Mouse (Mus musculus): ENCODE measurements around the gene Iqgap1. TPM values are rescaled to one million over a fixed set of nuclear protein-coding genes. Genes with fewer than 3 reads are reported as not detected.

Iqgap1 gene
- polyA plus RNA-seq, 1 experiment from 2014 or later: 28.0 TPM

DNA sequence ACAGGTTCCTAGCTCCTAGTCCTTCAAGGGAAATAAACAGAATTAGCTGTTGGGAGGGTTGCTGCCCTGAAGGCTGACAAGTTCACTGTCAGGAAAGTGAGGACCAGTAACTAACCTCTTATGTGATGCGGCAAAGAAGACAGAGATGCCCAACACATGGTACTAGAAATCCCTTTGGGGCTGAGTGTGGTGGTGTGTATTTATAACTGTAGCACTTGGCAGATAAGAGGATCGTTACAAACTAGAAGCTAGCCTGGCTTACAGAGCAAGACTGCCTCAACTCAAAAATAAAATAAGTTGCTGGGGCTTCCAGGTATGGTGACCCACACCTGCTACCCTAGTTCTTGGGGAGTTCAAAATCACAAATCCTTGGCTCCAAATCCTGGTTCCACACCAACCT, 23.5 kb upstream of the Iqgap1 start:
- no peaks in the 10 kb centered on the region for H3K4me1 ChIP-seq (replicated peaks; ENCODE audit: control insufficient read depth, insufficient read depth, low read length)
- no peak overlapping the region for H3K27ac ChIP-seq (ENCODE audit: low read depth, low read length)
- DNase-seq (ENCODE audit: low spot score) (no peak), ATAC-seq (replicated peaks; ENCODE audit: low FRiP score) (no peak)
- H3K4me2 ChIP-seq (ENCODE audit: low read depth, low read length, severe bottlenecking): no peak overlapping the region
- H3K4me3 ChIP-seq (ENCODE audit: low read depth, low read length): no peak overlapping the region
- H3K9ac ChIP-seq (ENCODE audit: low read length): no peak overlapping the region
- H3K9me3 ChIP-seq (ENCODE audit: control insufficient read depth, low read length): no peaks in the 10 kb centered on the region
- H3K36me3 ChIP-seq (ENCODE audit: control insufficient read depth, insufficient read depth, low read length): no peaks in the 10 kb centered on the region
- WGBS: 93% methylated on average over 2 of the region's 2 CpGs
- no peaks in the 10 kb centered on the region for H3K27me3 ChIP-seq (ENCODE audit: control insufficient read depth, insufficient read depth, low read length)

GRCm38 (mm10) chr7:80846709-80847108, 20.9 kb upstream of the Iqgap1 start:
- Histone ChIP-seq H3K9ac (ENCODE audit: low read length) (no peak overlapping the region), H3K27ac (ENCODE audit: low read depth, low read length) (no peak overlapping the region), H3K27me3 (ENCODE audit: control insufficient read depth, insufficient read depth, low read length) (no peaks in the 10 kb centered on the region), H3K4me1 (replicated peaks; ENCODE audit: control insufficient read depth, insufficient read depth, low read length) (no peaks in the 10 kb centered on the region), H3K9me3 (ENCODE audit: control insufficient read depth, low read length) (no peaks in the 10 kb centered on the region), H3K4me2 (ENCODE audit: low read depth, low read length, severe bottlenecking) (no peak overlapping the region), H3K4me3 (ENCODE audit: low read depth, low read length) (no peak overlapping the region), H3K36me3 (ENCODE audit: control insufficient read depth, insufficient read depth, low read length) (no peaks in the 10 kb centered on the region)
- WGBS: 90% methylated on average over 5 of the region's 5 CpGs
- DNase-seq (ENCODE audit: low spot score): no peak
- ATAC-seq (replicated peaks; ENCODE audit: low FRiP score): no peak

- H3K9me3 ChIP-seq (ENCODE audit: control insufficient read depth, low read length): no peaks in the 10 kb centered on the region
- 90% methylated on average over 10 of the region's 10 CpGs for WGBS
- ATAC-seq (replicated peaks; ENCODE audit: low FRiP score): no peak
Observed at GRCm38 (mm10) chr7:80846280-80846678, 20.5 kb upstream of the Iqgap1 start.

DNA sequence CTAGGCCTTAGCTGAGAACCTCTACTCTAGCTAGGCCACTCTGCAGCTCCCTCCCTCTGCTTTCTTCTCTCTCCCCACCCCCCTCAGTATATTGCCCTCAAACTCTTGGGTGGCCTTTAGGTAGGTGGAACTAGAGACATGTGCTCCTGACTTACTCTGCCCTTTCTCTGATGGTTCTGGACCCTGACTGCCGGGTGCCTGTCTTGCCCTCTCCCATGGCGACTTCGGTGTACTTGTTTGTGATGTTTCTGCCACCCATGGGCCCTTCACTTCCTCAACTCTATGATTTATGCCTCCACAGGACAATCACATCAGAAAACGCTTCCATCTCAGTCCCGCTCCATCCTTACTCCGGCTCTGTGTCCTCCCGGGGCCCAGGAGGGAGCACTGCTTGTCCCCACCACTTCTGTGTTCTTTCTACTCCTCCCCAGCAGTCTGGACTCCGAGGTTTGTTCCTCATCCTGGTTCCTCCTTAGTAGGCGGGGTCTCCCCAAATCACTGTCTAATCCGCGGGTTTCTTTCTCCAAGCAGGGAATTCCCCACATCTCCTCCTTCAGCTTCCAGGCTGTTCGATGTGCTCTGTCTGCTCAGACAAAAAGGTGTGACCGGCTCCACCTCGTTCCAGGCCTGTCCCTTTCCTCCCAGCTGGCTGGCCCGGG, 20.0 kb upstream of the Iqgap1 start:
- no peaks in the 10 kb centered on the region for H3K4me1 ChIP-seq (replicated peaks; ENCODE audit: control insufficient read depth, insufficient read depth, low read length)
- no peak overlapping the region for H3K9ac ChIP-seq (ENCODE audit: low read length)
- no peak overlapping the region for H3K4me3 ChIP-seq (ENCODE audit: low read depth, low read length)
- no peak overlapping the region for H3K4me2 ChIP-seq (ENCODE audit: low read depth, low read length, severe bottlenecking)
- H3K9me3 ChIP-seq (ENCODE audit: control insufficient read depth, low read length): no peaks in the 10 kb centered on the region
- no peak for ATAC-seq (replicated peaks; ENCODE audit: low FRiP score)
- WGBS: 80% methylated on average over 15 of the region's 15 CpGs
- no peaks in the 10 kb centered on the region for H3K27me3 ChIP-seq (ENCODE audit: control insufficient read depth, insufficient read depth, low read length)
- no peaks in the 10 kb centered on the region for H3K36me3 ChIP-seq (ENCODE audit: control insufficient read depth, insufficient read depth, low read length)
- DNase-seq (ENCODE audit: low spot score): no peak
- no peak overlapping the region for H3K27ac ChIP-seq (ENCODE audit: low read depth, low read length)

More at GRCm38 (mm10) chr7:80846280-80846678, 20.5 kb upstream of the Iqgap1 start:
- no peaks in the 10 kb centered on the region for H3K36me3 ChIP-seq (ENCODE audit: control insufficient read depth, insufficient read depth, low read length)
- H3K9ac ChIP-seq (ENCODE audit: low read length): no peak overlapping the region
- H3K4me2 ChIP-seq (ENCODE audit: low read depth, low read length, severe bottlenecking): no peak overlapping the region
- H3K27ac ChIP-seq (ENCODE audit: low read depth, low read length): no peak overlapping the region
- no peak for DNase-seq (ENCODE audit: low spot score)
- no peaks in the 10 kb centered on the region for H3K27me3 ChIP-seq (ENCODE audit: control insufficient read depth, insufficient read depth, low read length)
- no peak overlapping the region for H3K4me3 ChIP-seq (ENCODE audit: low read depth, low read length)
- no peaks in the 10 kb centered on the region for H3K4me1 ChIP-seq (replicated peaks; ENCODE audit: control insufficient read depth, insufficient read depth, low read length)

DNA sequence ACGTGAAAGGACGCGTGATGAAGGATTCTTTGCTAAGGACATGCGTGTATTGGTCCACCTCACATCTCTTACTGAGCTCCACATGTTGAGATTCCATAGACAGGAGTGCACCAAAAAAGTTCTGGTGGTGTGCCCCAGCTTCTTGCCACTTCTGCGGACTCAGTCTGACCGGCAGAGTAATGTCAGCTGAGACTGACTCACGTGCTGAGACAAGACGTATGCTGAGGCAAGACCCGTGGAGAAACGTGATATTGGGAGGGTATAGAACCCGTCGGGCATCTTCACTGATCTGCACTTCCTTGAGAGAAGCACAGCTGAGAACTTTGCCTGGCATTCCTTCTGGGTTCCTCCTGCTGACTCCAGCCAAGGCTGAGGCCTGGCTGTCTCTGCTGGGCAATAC, 18.9 kb upstream of the Iqgap1 start:
- no peaks in the 10 kb centered on the region for H3K4me1 ChIP-seq (replicated peaks; ENCODE audit: control insufficient read depth, insufficient read depth, low read length)
- no peak overlapping the region for H3K9ac ChIP-seq (ENCODE audit: low read length)
- no peak overlapping the region for H3K4me3 ChIP-seq (ENCODE audit: low read depth, low read length)
- H3K27me3 ChIP-seq (ENCODE audit: control insufficient read depth, insufficient read depth, low read length): no peaks in the 10 kb centered on the region
- H3K4me2 ChIP-seq (ENCODE audit: low read depth, low read length, severe bottlenecking): no peak overlapping the region
- no peaks in the 10 kb centered on the region for H3K36me3 ChIP-seq (ENCODE audit: control insufficient read depth, insufficient read depth, low read length)
- no peak overlapping the region for H3K27ac ChIP-seq (ENCODE audit: low read depth, low read length)
- ATAC-seq (replicated peaks; ENCODE audit: low FRiP score) (no peak), DNase-seq (ENCODE audit: low spot score) (no peak)
- WGBS: 97% methylated on average over 12 of the region's 12 CpGs
- H3K9me3 ChIP-seq (ENCODE audit: control insufficient read depth, low read length): no peaks in the 10 kb centered on the region

DNA sequence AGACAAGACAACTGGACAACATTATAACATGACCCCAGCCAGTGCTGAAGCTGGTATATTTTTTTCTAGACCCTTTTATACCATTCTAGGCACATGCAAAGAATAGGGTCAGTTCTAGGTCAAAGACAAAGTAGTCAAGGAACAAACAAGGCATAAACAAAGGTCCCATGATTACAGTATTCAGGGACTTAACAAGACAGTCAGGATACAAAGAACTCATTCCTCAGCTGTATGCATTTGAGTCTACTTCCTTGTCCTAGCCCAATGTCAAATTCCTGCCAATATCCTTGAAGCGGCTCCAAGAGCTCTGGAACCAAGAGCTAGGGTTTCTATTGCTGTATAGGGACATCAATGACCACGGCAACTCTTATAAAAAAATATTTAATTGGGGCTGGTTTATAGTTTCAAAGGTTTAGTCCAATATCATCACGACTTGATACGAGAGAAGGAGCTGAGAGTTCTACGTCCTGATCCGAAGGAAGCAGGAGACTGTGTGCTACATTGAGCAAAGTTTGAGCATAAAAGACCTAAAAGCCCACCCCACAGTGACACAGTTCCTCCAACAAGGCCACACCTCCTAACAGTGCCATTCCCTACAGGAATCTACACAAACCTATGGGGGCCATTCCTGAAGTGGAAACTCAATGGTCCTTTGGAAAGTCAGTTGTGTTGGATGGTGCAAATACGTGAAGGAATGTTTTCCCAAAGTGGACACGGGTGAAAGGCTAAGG, 18.3 kb upstream of the Iqgap1 start:
- H3K4me2 ChIP-seq (ENCODE audit: low read depth, low read length, severe bottlenecking): no peak overlapping the region
- H3K4me1 ChIP-seq (replicated peaks; ENCODE audit: control insufficient read depth, insufficient read depth, low read length): no peaks in the 10 kb centered on the region
- no peaks in the 10 kb centered on the region for H3K9me3 ChIP-seq (ENCODE audit: control insufficient read depth, low read length)
- no peak overlapping the region for H3K9ac ChIP-seq (ENCODE audit: low read length)
- H3K27me3 ChIP-seq (ENCODE audit: control insufficient read depth, insufficient read depth, low read length): no peaks in the 10 kb centered on the region
- no peak overlapping the region for H3K27ac ChIP-seq (ENCODE audit: low read depth, low read length)
- no peak for DNase-seq (ENCODE audit: low spot score)
- H3K36me3 ChIP-seq (ENCODE audit: control insufficient read depth, insufficient read depth, low read length): no peaks in the 10 kb centered on the region
- ATAC-seq (replicated peaks; ENCODE audit: low FRiP score): no peak
- 95% methylated on average over 8 of the region's 8 CpGs for whole genome bisulfite sequencing
- no peak overlapping the region for H3K4me3 ChIP-seq (ENCODE audit: low read depth, low read length)

- ATAC-seq (replicated peaks; ENCODE audit: low FRiP score) (no peak), DNase-seq (ENCODE audit: low spot score) (no peak)
- no peaks in the 10 kb centered on the region for H3K4me1 ChIP-seq (replicated peaks; ENCODE audit: control insufficient read depth, insufficient read depth, low read length)
- 86% methylated on average over 1 of the region's 1 CpGs for WGBS
- H3K9ac ChIP-seq (ENCODE audit: low read length): no peak overlapping the region
- H3K4me3 ChIP-seq (ENCODE audit: low read depth, low read length): no peak overlapping the region
- no peak overlapping the region for H3K4me2 ChIP-seq (ENCODE audit: low read depth, low read length, severe bottlenecking)
- no peak overlapping the region for H3K27ac ChIP-seq (ENCODE audit: low read depth, low read length)
- no peaks in the 10 kb centered on the region for H3K36me3 ChIP-seq (ENCODE audit: control insufficient read depth, insufficient read depth, low read length)
- H3K9me3 ChIP-seq (ENCODE audit: control insufficient read depth, low read length): no peaks in the 10 kb centered on the region
- no peaks in the 10 kb centered on the region for H3K27me3 ChIP-seq (ENCODE audit: control insufficient read depth, insufficient read depth, low read length)
Observed at GRCm38 (mm10) chr7:80843176-80843575, 17.4 kb upstream of the Iqgap1 start.

DNA sequence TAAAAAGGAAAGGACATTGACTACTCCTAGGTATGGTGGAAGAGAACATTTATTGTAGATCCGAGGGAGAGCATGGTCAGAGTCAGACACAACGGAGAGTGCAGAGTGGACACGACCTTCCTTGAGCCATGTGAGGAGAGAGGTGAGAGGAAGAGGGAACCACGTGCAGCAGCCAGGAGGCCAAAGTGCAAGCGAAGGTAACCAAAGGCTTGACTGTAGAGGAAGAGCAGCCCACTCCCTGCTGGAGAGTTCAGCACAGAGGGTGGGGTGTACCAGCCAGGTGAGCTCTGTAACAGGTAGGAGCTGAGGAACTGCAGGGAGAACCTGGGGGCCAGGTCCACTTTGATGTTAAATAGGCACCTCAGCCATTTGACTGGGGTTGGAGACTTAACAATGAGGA, 16.4 kb upstream of the Iqgap1 start:
- no peaks in the 10 kb centered on the region for H3K4me1 ChIP-seq (replicated peaks; ENCODE audit: control insufficient read depth, insufficient read depth, low read length)
- WGBS: 73% methylated on average over 5 of the region's 5 CpGs

DNA sequence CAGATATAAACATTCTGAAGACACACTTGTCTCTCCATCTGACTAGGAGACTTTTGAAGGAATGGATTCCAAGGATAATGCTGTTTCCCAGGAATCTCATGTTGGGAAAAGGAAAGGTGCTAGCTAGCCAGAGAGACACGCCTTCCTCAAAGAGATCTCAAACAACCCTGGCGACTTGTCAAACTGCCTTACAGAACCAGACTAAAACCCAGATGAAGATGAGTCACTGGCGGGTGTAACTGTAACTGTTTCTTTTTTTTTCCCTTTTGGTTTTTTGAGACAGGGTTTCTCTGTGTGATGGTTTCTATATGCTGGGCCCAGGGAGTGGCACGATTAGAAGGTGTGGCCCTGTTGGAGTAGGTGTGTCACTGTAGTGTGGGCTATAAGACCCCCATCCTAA, 15.2 kb upstream of the Iqgap1 start:
- H3K4me2 ChIP-seq (ENCODE audit: low read depth, low read length, severe bottlenecking): no peak overlapping the region
- H3K9me3 ChIP-seq (ENCODE audit: control insufficient read depth, low read length): no peaks in the 10 kb centered on the region
- H3K9ac ChIP-seq (ENCODE audit: low read length): no peak overlapping the region
- no peaks in the 10 kb centered on the region for H3K27me3 ChIP-seq (ENCODE audit: control insufficient read depth, insufficient read depth, low read length)
- H3K36me3 ChIP-seq (ENCODE audit: control insufficient read depth, insufficient read depth, low read length): no peaks in the 10 kb centered on the region
- 79% methylated on average over 4 of the region's 4 CpGs for WGBS
- no peak for DNase-seq (ENCODE audit: low spot score)
- no peak overlapping the region for H3K27ac ChIP-seq (ENCODE audit: low read depth, low read length)
- no peaks in the 10 kb centered on the region for H3K4me1 ChIP-seq (replicated peaks; ENCODE audit: control insufficient read depth, insufficient read depth, low read length)
- no peak for ATAC-seq (replicated peaks; ENCODE audit: low FRiP score)
- H3K4me3 ChIP-seq (ENCODE audit: low read depth, low read length): no peak overlapping the region

More for the DNA sequence above, 16.4 kb upstream of the Iqgap1 start:
- Histone ChIP-seq H3K36me3 (ENCODE audit: control insufficient read depth, insufficient read depth, low read length) (no peaks in the 10 kb centered on the region), H3K27ac (ENCODE audit: low read depth, low read length) (no peak overlapping the region), H3K4me3 (ENCODE audit: low read depth, low read length) (no peak overlapping the region), H3K27me3 (ENCODE audit: control insufficient read depth, insufficient read depth, low read length) (no peaks in the 10 kb centered on the region), H3K9me3 (ENCODE audit: control insufficient read depth, low read length) (no peaks in the 10 kb centered on the region), H3K9ac (ENCODE audit: low read length) (no peak overlapping the region), H3K4me2 (ENCODE audit: low read depth, low read length, severe bottlenecking) (no peak overlapping the region)
- DNase-seq (ENCODE audit: low spot score) (no peak), ATAC-seq (replicated peaks; ENCODE audit: low FRiP score) (no peak)

All from forebrain, embryonic 11.5 days (tissue).